Mouse (Mus musculus): ENCODE measurements around the gene Rab40c. TPM values are rescaled to one million over a fixed set of nuclear protein-coding genes. Genes with fewer than 3 reads are reported as not detected.
A peak's percentile ranks its signal among the peaks of the same experiment; 100 is the strongest.

Gene Rab40c
- polyA plus RNA-seq, 1 experiment from 2014 or later = 13.7 TPM

DNA sequence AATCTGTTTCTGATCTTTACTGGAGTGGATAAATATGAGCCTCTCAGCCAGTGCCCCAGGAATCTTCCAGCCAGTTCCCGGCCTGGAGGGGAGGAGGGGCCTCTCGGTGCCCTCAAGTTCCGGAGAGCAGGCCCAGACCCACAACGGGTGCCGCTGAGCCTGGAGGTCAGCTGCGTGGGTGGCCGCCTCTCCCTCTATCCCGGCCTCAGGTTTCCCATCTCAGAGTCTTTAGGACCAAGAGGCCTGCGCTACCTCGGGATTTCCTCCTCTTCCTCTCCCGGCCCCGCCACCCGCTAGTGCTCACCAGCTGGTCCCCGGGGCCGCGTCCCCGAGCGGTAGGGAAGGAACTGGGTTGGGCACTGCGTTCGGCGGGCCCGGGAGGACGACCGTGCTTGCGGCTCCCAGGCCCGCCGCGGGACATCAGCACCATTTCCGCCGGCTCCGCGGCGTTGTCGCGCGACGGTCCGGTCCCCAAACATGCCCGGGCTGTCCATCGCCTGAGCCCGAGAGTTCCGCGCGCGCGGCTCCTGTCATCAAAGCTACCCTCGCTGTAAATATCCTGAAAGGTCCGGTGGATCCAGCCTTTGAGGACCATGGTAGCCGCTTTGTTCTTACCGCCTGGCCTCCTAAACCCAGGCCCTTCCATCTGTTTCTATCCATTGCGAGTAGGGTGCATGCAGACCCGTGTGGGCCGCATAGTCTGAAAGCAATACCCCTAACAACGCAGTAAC, 22.1 kb upstream of the Rab40c start:
- Histone ChIP-seq H3K36me3 (ENCODE audit: inconsistent target) (peaks cover 11% of the 10 kb centered on the region; the same call in 1 of the 2 replicates), H3K27ac (peak overlapping the region; percentile 52), H3K79me2 (ENCODE audit: inconsistent target) (peaks cover 34% of the 10 kb centered on the region), H3K4me3 (ENCODE audit: inconsistent target) (peak overlapping the region; percentile 60)
- 4% methylated on average over 45 of the region's 54 CpGs for WGBS (ENCODE audit: missing documents)

GRCm38 (mm10) chr17:25934526-25934925, 15.0 kb upstream of the Rab40c start:
- 75% methylated on average over 1 of the region's 1 CpGs for WGBS (ENCODE audit: missing documents)
- Histone ChIP-seq H3K4me3 (ENCODE audit: inconsistent target) (no peak overlapping the region), H3K79me2 (ENCODE audit: inconsistent target) (peaks cover 14% of the 10 kb centered on the region; the same call in 1 of the 2 replicates), H3K36me3 (ENCODE audit: inconsistent target) (peaks cover 77% of the 10 kb centered on the region), H3K27ac (no peak overlapping the region)

DNA sequence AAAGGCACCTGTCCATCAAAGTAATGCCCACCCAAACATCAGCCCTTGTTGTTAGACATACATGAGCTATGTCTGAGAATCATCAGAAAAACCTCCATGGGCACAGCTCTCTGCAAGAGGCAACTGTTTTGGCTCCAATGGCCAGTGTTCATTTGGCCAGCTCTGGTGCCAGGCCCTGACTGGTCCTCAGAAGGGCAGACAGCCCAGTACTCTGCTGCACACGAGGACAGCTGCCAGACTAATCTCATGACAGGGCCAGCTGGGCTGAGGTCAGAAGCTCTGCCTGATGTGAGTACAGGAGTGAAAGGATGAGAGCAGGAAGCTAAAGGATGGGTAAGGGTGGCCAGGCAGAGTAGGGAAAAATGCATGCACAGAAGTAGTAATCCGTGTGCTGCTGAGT, 5.8 kb upstream of the Rab40c start:
- no peak overlapping the region for H3K4me3 ChIP-seq (ENCODE audit: inconsistent target)
- H3K79me2 ChIP-seq (ENCODE audit: inconsistent target) = no peaks in the 10 kb centered on the region
- H3K27ac ChIP-seq = no peak overlapping the region
- WGBS (ENCODE audit: missing documents) = 86% methylated on average over 2 of the region's 2 CpGs
- peaks cover 25% of the 10 kb centered on the region for H3K36me3 ChIP-seq (ENCODE audit: inconsistent target)

DNA sequence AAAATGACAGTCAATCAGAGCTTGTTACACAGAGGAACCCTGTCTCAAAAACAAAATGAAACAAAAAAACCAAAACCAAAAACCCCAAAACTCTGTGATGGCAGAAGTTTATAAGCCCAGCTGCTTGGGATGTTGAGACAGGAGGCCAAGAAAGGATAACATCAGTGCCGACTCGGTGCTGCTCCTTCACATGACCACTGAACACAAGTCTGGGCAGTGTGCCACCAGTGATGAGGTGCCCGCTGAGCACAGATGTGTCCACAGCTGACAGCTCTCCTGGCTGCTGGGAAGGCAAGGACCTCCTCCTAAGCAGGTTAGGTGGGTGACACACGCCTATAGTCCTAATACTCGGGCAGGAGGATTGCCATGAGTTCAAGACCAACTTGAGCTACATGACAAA, 2.6 kb upstream of the Rab40c start:
- H3K79me2 ChIP-seq (ENCODE audit: inconsistent target) = peaks cover 22% of the 10 kb centered on the region
- H3K4me3 ChIP-seq (ENCODE audit: inconsistent target) = no peak overlapping the region
- peaks cover 11% of the 10 kb centered on the region for H3K36me3 ChIP-seq (ENCODE audit: inconsistent target)
- H3K27ac ChIP-seq = no peak overlapping the region
- 68% methylated on average over 5 of the region's 5 CpGs for WGBS (ENCODE audit: missing documents)

GRCm38 (mm10) chr17:25919786-25920642, 487 bp upstream of the Rab40c start:
- Histone ChIP-seq H3K4me3 (ENCODE audit: inconsistent target) (peak overlapping the region; percentile 76), H3K79me2 (ENCODE audit: inconsistent target) (peaks cover 43% of the 10 kb centered on the region), H3K36me3 (ENCODE audit: inconsistent target) (no peaks in the 10 kb centered on the region; the same call in 1 of the 2 replicates), H3K27ac (peak overlapping the region; percentile 93)
- 1% methylated on average over 40 of the region's 40 CpGs for WGBS (ENCODE audit: missing documents)

GRCm38 (mm10) chr17:25918037-25918750, 1.3 kb downstream of the Rab40c start:
- Histone ChIP-seq H3K36me3 (ENCODE audit: inconsistent target) (no peaks in the 10 kb centered on the region; the same call in 1 of the 2 replicates), H3K27ac (peak overlapping the region; percentile 57), H3K4me3 (ENCODE audit: inconsistent target) (peak overlapping the region; percentile 72), H3K79me2 (ENCODE audit: inconsistent target) (peaks cover 59% of the 10 kb centered on the region)
- WGBS (ENCODE audit: missing documents) = 95% methylated on average over 9 of the region's 9 CpGs

DNA sequence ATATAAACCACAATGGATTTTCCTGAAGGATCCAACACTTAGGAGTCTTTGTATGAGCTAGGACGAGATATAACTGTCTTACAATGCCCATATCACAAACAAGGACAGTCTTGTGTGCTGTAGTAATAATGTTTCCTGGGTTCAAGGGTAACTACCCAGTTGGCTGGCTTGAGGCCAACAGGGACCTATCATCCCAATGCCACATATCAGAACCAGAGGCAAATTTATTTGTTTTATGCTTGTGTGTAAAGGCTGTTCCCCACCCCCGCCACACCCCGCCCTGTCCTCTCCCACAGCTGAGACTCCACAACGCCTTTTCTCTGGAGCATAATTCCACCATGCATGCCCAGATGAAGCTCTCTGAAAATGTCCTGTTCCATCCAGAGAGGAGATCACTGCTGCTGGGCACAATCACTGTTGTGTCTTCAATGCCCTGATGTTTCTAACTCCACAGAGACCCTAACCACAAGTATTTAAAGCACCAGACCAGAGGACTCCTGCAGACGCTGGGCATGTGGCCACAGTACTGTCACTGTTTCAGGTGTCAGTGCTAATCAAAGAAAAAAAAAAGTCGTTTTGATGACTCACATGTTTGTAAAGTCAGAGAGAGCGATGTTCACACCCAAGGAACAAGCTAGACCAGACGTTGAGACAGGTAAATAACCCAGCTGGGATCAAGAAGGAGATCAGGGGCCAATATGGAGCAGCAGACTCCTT, 2.4 kb downstream of the Rab40c start:
- peaks cover 69% of the 10 kb centered on the region for H3K79me2 ChIP-seq (ENCODE audit: inconsistent target)
- no peak overlapping the region for H3K27ac ChIP-seq
- H3K4me3 ChIP-seq (ENCODE audit: inconsistent target) = no peak overlapping the region
- no peaks in the 10 kb centered on the region; the same call in 1 of the 2 replicates for H3K36me3 ChIP-seq (ENCODE audit: inconsistent target)
- 91% methylated on average over 8 of the region's 8 CpGs for WGBS (ENCODE audit: missing documents)

DNA sequence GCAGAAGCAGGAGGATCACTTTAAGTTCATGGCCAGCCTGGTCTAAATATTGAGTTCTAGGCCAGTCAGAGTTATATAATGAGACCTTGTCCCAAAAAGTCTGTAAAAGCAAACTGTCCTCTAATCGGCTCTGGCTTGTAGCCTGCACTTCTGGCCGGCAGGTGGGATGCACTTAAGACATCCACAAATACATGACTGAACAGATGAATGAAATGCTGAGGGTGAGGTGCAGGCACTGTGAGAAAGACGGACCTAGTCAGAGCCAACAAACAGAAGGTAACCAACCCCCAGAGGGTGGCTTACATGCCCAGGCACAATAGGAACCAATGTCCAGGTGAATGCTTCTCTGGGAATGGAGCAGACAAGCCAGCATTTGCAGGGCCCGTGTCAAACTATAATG, 5.2 kb downstream of the Rab40c start:
- peak overlapping the region; percentile 99 for H3K27ac ChIP-seq
- 52% methylated on average over 4 of the region's 4 CpGs for WGBS (ENCODE audit: missing documents)
- no peaks in the 10 kb centered on the region; the same call in 1 of the 2 replicates for H3K36me3 ChIP-seq (ENCODE audit: inconsistent target)
- peaks cover 97% of the 10 kb centered on the region for H3K79me2 ChIP-seq (ENCODE audit: inconsistent target)
- no peak overlapping the region for H3K4me3 ChIP-seq (ENCODE audit: inconsistent target)

DNA sequence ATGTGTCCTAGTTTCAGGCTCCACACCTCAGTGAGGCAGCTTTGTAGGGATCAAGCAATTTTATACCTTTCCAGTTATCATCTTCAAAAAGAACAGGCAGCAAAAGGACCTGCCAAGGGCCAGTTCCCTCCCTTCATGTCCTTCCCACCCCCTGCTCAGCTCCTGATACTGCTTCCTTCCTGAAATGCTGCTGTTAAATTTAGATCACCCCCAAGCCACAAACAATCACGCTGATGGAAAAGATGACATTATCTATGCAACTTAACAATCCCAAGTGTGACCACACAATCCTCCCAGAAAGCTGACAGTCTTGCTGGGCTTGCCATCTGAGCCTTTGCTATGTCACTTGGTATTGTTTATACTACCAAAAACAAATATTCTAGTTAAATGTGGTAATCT, 5.7 kb downstream of the Rab40c start:
- Histone ChIP-seq H3K79me2 (ENCODE audit: inconsistent target) (peaks cover 97% of the 10 kb centered on the region), H3K36me3 (ENCODE audit: inconsistent target) (no peaks in the 10 kb centered on the region; the same call in 1 of the 2 replicates), H3K4me3 (ENCODE audit: inconsistent target) (peak overlapping the region; percentile 32), H3K27ac (peak overlapping the region; percentile 99)
- 0% methylated on average over 1 of the region's 1 CpGs for WGBS (ENCODE audit: missing documents)

DNA sequence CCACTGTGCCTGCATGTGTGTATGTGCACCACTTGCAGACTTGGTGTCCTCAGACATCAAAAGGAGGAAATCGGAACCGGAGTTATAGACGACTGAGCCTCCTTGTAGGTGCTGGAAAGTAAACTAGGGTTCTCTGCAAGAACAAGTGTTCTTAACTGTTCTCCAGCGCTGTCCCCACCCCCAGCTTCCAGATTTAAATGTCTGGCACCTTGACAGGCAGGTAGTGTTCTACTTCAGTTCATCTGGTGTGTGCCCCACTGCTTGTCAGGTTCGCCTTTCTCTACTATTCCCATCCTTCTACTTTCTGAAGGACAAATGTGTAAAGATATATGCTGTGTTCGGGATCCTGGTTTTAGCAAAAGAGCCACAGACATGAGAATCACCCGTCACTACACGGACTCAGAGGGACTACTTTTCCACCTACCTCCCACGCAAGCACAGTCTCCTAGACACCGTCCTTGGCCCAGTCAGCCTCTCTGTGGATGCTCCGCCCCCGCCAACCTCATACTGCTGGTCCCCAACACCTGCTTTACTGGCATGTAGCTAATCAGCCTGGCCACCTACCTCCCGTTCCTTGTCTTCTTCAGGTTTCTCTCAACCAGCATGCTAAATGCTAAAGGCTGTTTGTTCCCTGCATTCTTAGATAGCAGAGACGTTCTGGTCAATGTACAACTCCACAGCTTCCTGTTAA, 6.2 kb downstream of the Rab40c start:
- no peaks in the 10 kb centered on the region; the same call in 1 of the 2 replicates for H3K36me3 ChIP-seq (ENCODE audit: inconsistent target)
- H3K27ac ChIP-seq = peak overlapping the region; percentile 99
- H3K4me3 ChIP-seq (ENCODE audit: inconsistent target) = peak overlapping the region; percentile 32
- WGBS (ENCODE audit: missing documents) = 52% methylated on average over 14 of the region's 14 CpGs
- H3K79me2 ChIP-seq (ENCODE audit: inconsistent target) = peaks cover 97% of the 10 kb centered on the region

DNA sequence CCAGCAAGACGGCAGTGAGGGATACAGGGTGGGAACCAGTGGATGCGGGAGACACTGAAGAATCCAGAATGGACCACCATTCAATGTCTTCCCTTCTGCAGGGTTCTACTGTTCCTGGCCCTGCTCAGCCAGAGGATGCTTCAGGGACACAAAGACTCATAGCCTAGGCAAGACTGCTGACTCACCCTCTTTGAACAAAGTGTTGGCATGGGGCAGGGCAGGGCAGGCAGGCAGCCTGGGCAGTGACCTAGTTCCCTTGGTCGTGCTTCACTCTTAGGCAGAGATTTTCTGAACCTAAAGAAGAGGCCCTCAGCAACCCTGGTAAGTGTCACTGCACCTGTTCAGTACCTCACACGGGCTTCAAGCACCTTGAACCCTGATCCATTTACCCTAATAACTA, 7.7 kb downstream of the Rab40c start:
- Histone ChIP-seq H3K27ac (peak overlapping the region; percentile 99), H3K79me2 (ENCODE audit: inconsistent target) (peaks cover 97% of the 10 kb centered on the region), H3K36me3 (ENCODE audit: inconsistent target) (no peaks in the 10 kb centered on the region; the same call in 1 of the 2 replicates), H3K4me3 (ENCODE audit: inconsistent target) (no peak overlapping the region; the same call in 1 of the 2 replicates)
- WGBS (ENCODE audit: missing documents) = 74% methylated on average over 4 of the region's 4 CpGs

GRCm38 (mm10) chr17:25907640-25908039, 11.9 kb downstream of the Rab40c start:
- Histone ChIP-seq H3K4me3 (ENCODE audit: inconsistent target) (no peak overlapping the region), H3K79me2 (ENCODE audit: inconsistent target) (peaks cover 100% of the 10 kb centered on the region), H3K27ac (no peak overlapping the region), H3K36me3 (ENCODE audit: inconsistent target) (no peaks in the 10 kb centered on the region; the same call in 1 of the 2 replicates)
- 90% methylated on average over 2 of the region's 2 CpGs for WGBS (ENCODE audit: missing documents)

- Histone ChIP-seq H3K27ac (no peak overlapping the region), H3K36me3 (ENCODE audit: inconsistent target) (peaks cover 4% of the 10 kb centered on the region; the same call in 1 of the 2 replicates), H3K4me3 (ENCODE audit: inconsistent target) (no peak overlapping the region), H3K79me2 (ENCODE audit: inconsistent target) (peaks cover 100% of the 10 kb centered on the region)
- 27% methylated on average over 3 of the region's 3 CpGs for WGBS (ENCODE audit: missing documents)
Measured at GRCm38 (mm10) chr17:25903061-25903460, 16.5 kb downstream of the Rab40c start.

Data from macrophage (primary cell).